Comparison of ENCODE assay signal across 19 mouse cellular contexts in genomic region chr2:167902116-167902703, GRCm38 (mm10). TPM values are rescaled to one million over a fixed set of nuclear protein-coding genes. Genes with fewer than 3 reads are reported as not detected.
DNase-seq lines count a peak whose midpoint lies in the region; ATAC-seq and TF ChIP-seq lines count a peak whose summit lies in the region.
"Had no signal": no experiment of that assay in that cellular context is flagged by ENCODE, and none has a peak within 500 bp of the region (broad histone marks: within the 10 kb centered on the region; RNA-seq: fewer than 3 reads in every experiment).

No protein-coding gene starts in this region.

- no peaks in the 10 kb centered on the region for H3K9me3 ChIP-seq in heart, embryonic 10.5 days
- no peaks in the 10 kb centered on the region for H3K9me3 ChIP-seq in E14TG2a.4 (ENCODE audit: low read length)
- H3K9me3 ChIP-seq in forebrain, embryonic 14.5 days (replicated peaks; ENCODE audit: control insufficient read depth, low read length), result no peaks in the 10 kb centered on the region
- H3K9me3 ChIP-seq: forebrain, embryonic 12.5 days; G1E; hindbrain, embryonic 15.5 days; liver, embryonic 13.5 days; midbrain, embryonic 10.5 days had no signal

- no peaks in the 10 kb centered on the region for H3K36me3 ChIP-seq in heart, embryonic 10.5 days
- no peaks in the 10 kb centered on the region for H3K36me3 ChIP-seq in E14TG2a.4 (ENCODE audit: insufficient read depth, low read length)
- H3K36me3 ChIP-seq in forebrain, embryonic 14.5 days (ENCODE audit: control insufficient read depth, insufficient read depth, low read length), result no peaks in the 10 kb centered on the region
- H3K36me3 ChIP-seq: forebrain, embryonic 12.5 days; G1E; hindbrain, embryonic 15.5 days; liver, embryonic 13.5 days; midbrain, embryonic 10.5 days had no signal

- ATAC-seq in forebrain, embryonic 14.5 days, result no peak
- ATAC-seq: intestine, embryonic 16.5 days had no signal

- H3K27ac ChIP-seq in heart, embryonic 10.5 days, result 0 out of 2 replicates have a peak overlapping the region, but pooled peaks have one; percentile 8
- no peak overlapping the region for H3K27ac ChIP-seq in forebrain, embryonic 14.5 days (ENCODE audit: low read depth, low read length)
- H3K27ac ChIP-seq: forebrain, embryonic 12.5 days; hindbrain, embryonic 15.5 days; liver, embryonic 13.5 days; macrophage; midbrain, embryonic 10.5 days had no signal

- peaks cover 25% of the 10 kb centered on the region for H3K4me1 ChIP-seq in heart, embryonic 10.5 days
- H3K4me1 ChIP-seq in lung, adult 2 months (ENCODE audit: control insufficient read depth, insufficient read depth, low read length), result peaks cover 3% of the 10 kb centered on the region; the same call in 1 of the 2 replicates
- peaks cover 49% of the 10 kb centered on the region for H3K4me1 ChIP-seq in E14TG2a.4 (replicated peaks; ENCODE audit: low read depth, low read length)
- no peaks in the 10 kb centered on the region for H3K4me1 ChIP-seq in forebrain, embryonic 14.5 days (ENCODE audit: control insufficient read depth, insufficient read depth, low read length)
- H3K4me1 ChIP-seq: hindbrain, embryonic 15.5 days; liver, embryonic 13.5 days had no signal

- DNase-seq in heart, embryonic 10.5 days (ENCODE audit: low spot score), result no peak
- DNase-seq in heart, postnatal 25 days (ENCODE audit: low spot score), result no peak
- DNase-seq in lung, adult 2 months, result no peak
- DNase-seq in lung, postnatal 14 days, result no peak
- DNase-seq in lung, postnatal 36 days, result peak; percentile 52
- no peak for DNase-seq in kidney, adult 18-20 months
- no peak for DNase-seq in forebrain, embryonic 14.5 days (ENCODE audit: low spot score)
- DNase-seq: cerebellum, adult 9-10 months; heart, postnatal 4 days; layer of hippocampus, postnatal 36 days; liver, embryonic 13.5 days; right cerebral cortex, postnatal 4 days had no signal

- no peak overlapping the region for H3K4me2 ChIP-seq in forebrain, embryonic 14.5 days (ENCODE audit: low read length)
- H3K4me2 ChIP-seq: forebrain, embryonic 12.5 days; hindbrain, embryonic 15.5 days; liver, embryonic 13.5 days had no signal

- peak; percentile 27; the same call in 1 of the 2 replicates for TF ChIP-seq CTCF in lung, adult 2 months (IDR thresholded peaks at IDR 0.05; ENCODE audit: insufficient read depth, low read length)
- peak; percentile 20 for TF ChIP-seq CTCF in E14TG2a.4 (conservative IDR thresholded peaks at IDR 0.05; ENCODE audit: low read length)

- peaks cover 29% of the 10 kb centered on the region; the same call in 1 of the 2 replicates for H3K27me3 ChIP-seq in heart, embryonic 10.5 days (ENCODE audit: insufficient read depth, poor library complexity, severe bottlenecking)
- H3K27me3 ChIP-seq in E14TG2a.4 (ENCODE audit: insufficient read depth, low read length), result peaks cover 52% of the 10 kb centered on the region
- H3K27me3 ChIP-seq in forebrain, embryonic 14.5 days (replicated peaks; ENCODE audit: control insufficient read depth, insufficient read depth, low read length), result no peaks in the 10 kb centered on the region
- H3K27me3 ChIP-seq: hindbrain, embryonic 15.5 days had no signal

- intact Hi-C loops in heart, postnatal 25 days (cut with DNase I), result no loop called here

- no peak overlapping the region for H3K9ac ChIP-seq in forebrain, embryonic 14.5 days (ENCODE audit: low read length)
- H3K9ac ChIP-seq: forebrain, embryonic 12.5 days; hindbrain, embryonic 15.5 days; liver, embryonic 13.5 days had no signal

- WGBS in heart, embryonic 10.5 days, result 60% methylated on average over 9 of the region's 9 CpGs
- WGBS in lung, adult 2 months, result 53% methylated on average over 9 of the region's 9 CpGs
- WGBS in forebrain, embryonic 14.5 days, result 71% methylated on average over 9 of the region's 9 CpGs

- TF ChIP-seq POLR2A in lung, adult 2 months (IDR thresholded peaks at IDR 0.05; ENCODE audit: borderline replicate concordance, extremely low read depth, low read depth, low read length), result no peak

- no peak overlapping the region for H3K4me3 ChIP-seq in heart, embryonic 10.5 days
- H3K4me3 ChIP-seq in lung, adult 2 months (replicated peaks; ENCODE audit: extremely low read depth, low read depth, low read length), result no peak overlapping the region
- no peak overlapping the region for H3K4me3 ChIP-seq in E14TG2a.4 (replicated peaks; ENCODE audit: low read length)
- no peak overlapping the region for H3K4me3 ChIP-seq in forebrain, embryonic 14.5 days (ENCODE audit: low read depth, low read length)
- H3K4me3 ChIP-seq: forebrain, embryonic 12.5 days; hindbrain, embryonic 15.5 days; liver, embryonic 13.5 days; midbrain, embryonic 10.5 days had no signal

RNA-seq across cellular contexts. Expression of gene Ptpn1, which starts 29.6 kb away (rescaled TPM):
- polyA plus RNA-seq in heart, embryonic 10.5 days (2016; fragmentation: Nextera tagmentation; extraction: Ambion mirVana), result 45.3 and 58.3 TPM in 2 replicates
- total RNA-seq in heart, postnatal 25 days (2021), result 10 to 100 TPM; 21.9 to 23.4 TPM
- 65.9 and 69.9 TPM in 2 replicates for polyA plus RNA-seq in lung, adult 2 months (2012; rRNA removed)
- 65.1 and 79.2 TPM in 2 replicates for polyA plus RNA-seq in forebrain, embryonic 14.5 days (2014; fragmentation: Nextera tagmentation; extraction: Ambion mirVana)
